Mouse (Mus musculus): Measurements from ENCODE around the gene Taf5l.

GRCm38 (mm10) chr8:124020439-124021236, 559 bp downstream of the Taf5l start:
- TF ChIP-seq GATA1 (IDR thresholded peaks at IDR 0.05; ENCODE audit: low read length): no peak
- TF ChIP-seq TAL1 (IDR thresholded peaks at IDR 0.05; ENCODE audit: low read length): no peak

Measured in erythroblast, embryonic 14.5 days (primary cell).